20 mouse cellular contexts compared by ENCODE assay signal in genomic region chr12:80298714-80299113, GRCm38 (mm10). TPM values are rescaled to one million over a fixed set of nuclear protein-coding genes. Genes with fewer than 3 reads are reported as not detected.
DNase-seq lines count a peak whose midpoint lies in the region; TF ChIP-seq lines count a peak whose summit lies in the region.
"Had no signal": no experiment of that assay in that cellular context is flagged by ENCODE, and none has a peak within 500 bp of the region (broad histone marks: within the 10 kb centered on the region; RNA-seq: fewer than 3 reads in every experiment).

No protein-coding gene starts in this region.

- peak; percentile 19 for DNase-seq in thymus, adult 2 months
- no peak for DNase-seq in thymus, adult 18-20 months
- DNase-seq in thymus, postnatal 0 days (ENCODE audit: low spot score), result peak; percentile 71
- peak; percentile 17 to 41 for DNase-seq in thymus, postnatal 36 days
- DNase-seq in layer of hippocampus, adult 9-10 months (ENCODE audit: low spot score), result no peak
- DNase-seq in ovary, adult 18-20 months (ENCODE audit: low spot score), result no peak
- no peak for DNase-seq in yolk sac, embryonic 10.5 days (ENCODE audit: low spot score)
- DNase-seq: adrenal gland, adult 2 months; adrenal gland, postnatal 25 days; cerebellum, adult 2 months; cerebellum, postnatal 10 days; forebrain, postnatal 0 days; gastrocnemius, adult 2 months; gastrocnemius, postnatal 25 days; heart, postnatal 36 days had no signal

- no peak for TF ChIP-seq CTCF in thymus, adult 2 months (IDR thresholded peaks at IDR 0.05; ENCODE audit: borderline replicate concordance, control insufficient read depth, extremely low read depth, insufficient read depth, low read length, poor library complexity)

- no peaks in the 10 kb centered on the region for H3K27me3 ChIP-seq in thymus, adult 2 months (ENCODE audit: control insufficient read depth, insufficient read depth, low read length)
- H3K27me3 ChIP-seq: forebrain, embryonic 13.5 days; heart, embryonic 13.5 days; hindbrain, embryonic 15.5 days; Patski had no signal

- no peak overlapping the region for H3K4me3 ChIP-seq in thymus, adult 2 months (ENCODE audit: control insufficient read depth, insufficient read depth, low read length)
- H3K4me3 ChIP-seq: embryonic facial prominence, embryonic 10.5 days; forebrain, embryonic 13.5 days; gastrocnemius, adult 2 months; heart, embryonic 13.5 days; hindbrain, embryonic 15.5 days had no signal

- peaks cover 15% of the 10 kb centered on the region for H3K4me1 ChIP-seq in thymus, adult 2 months (replicated peaks; ENCODE audit: control insufficient read depth, insufficient read depth, low read length)
- H3K4me1 ChIP-seq: forebrain, embryonic 13.5 days; heart, embryonic 13.5 days; hindbrain, embryonic 15.5 days had no signal

- H3K27ac ChIP-seq in thymus, adult 2 months (ENCODE audit: control insufficient read depth, insufficient read depth, low read length), result peak overlapping the region; percentile 42; the same call in 1 of the 2 replicates
- H3K27ac ChIP-seq: embryonic facial prominence, embryonic 10.5 days; forebrain, embryonic 13.5 days; gastrocnemius, adult 2 months; heart, embryonic 13.5 days; hindbrain, embryonic 15.5 days had no signal

- H3K36me3 ChIP-seq in thymus, adult 2 months (ENCODE audit: control insufficient read depth, insufficient read depth, low read length), result no peaks in the 10 kb centered on the region
- H3K36me3 ChIP-seq: embryonic facial prominence, embryonic 10.5 days; heart, embryonic 13.5 days; hindbrain, embryonic 15.5 days had no signal

- no peak for TF ChIP-seq POLR2A in thymus, adult 2 months (IDR thresholded peaks at IDR 0.05; ENCODE audit: control insufficient read depth, extremely low read depth, insufficient read depth, low read length, poor library complexity)

- WGBS in thymus, adult 2 months, result 5% methylated on average over 6 of the region's 6 CpGs

RNA-seq across cellular contexts. Expression of gene Actn1, which starts 38.5 kb away (rescaled TPM):
- polyA plus RNA-seq in thymus, adult 2 months (2012; rRNA removed), result 153 and 158 TPM in 2 replicates
- polyA plus RNA-seq in thymus, postnatal 0 days (2015; fragmentation: Nextera tagmentation; extraction: Ambion mirVana), result 36.9 and 41.0 TPM in 2 replicates

Comparison
In these comparisons a context has a peak if more than half of its experiments do, and no peak if none do; other contexts are left out.
1. DNase-seq: peak in thymus, adult 2 months (single experiment), thymus, postnatal 0 days (single experiment) and thymus, postnatal 36 days (2 of 2); none in thymus, adult 18-20 months (0 of 2), layer of hippocampus, adult 9-10 months (single experiment), ovary, adult 18-20 months (single experiment) and yolk sac, embryonic 10.5 days (single experiment).